Mouse (Mus musculus) T-helper 2 cell (primary cell): Measurements from ENCODE around the gene Dirc2.

Source experiments
- in situ Hi-C: fragments of 300-600 bp; cut with MboI, MseI; formaldehyde crosslinking; loops from one replicate; pipeline ENCODE4 v1.15.1; 2025; ENCODE audit warnings: high pct_unique_total_duplicates

The Dirc2 gene

GRCm38 (mm10) chr16:35741621-35742020 is 27.5 kb downstream of the Dirc2 start:
- in situ Hi-C loops, result loop anchor here (5.0 kb wide), 1 partner anchor 326 kb away; no protein-coding TSS in a partner anchor

- in situ Hi-C loops, result loop anchor here (5.0 kb wide), 1 partner anchor 326 kb away; no protein-coding TSS in a partner anchor
Observed at GRCm38 (mm10) chr16:35740943-35741342, 28.2 kb downstream of the Dirc2 start.

GRCm38 (mm10) chr16:35740357-35740756 is 28.8 kb downstream of the Dirc2 start:
- in situ Hi-C loops, result loop anchor here (5.0 kb wide), 1 partner anchor 327 kb away; no protein-coding TSS in a partner anchor

GRCm38 (mm10) chr16:35739548-35739947 is 29.6 kb downstream of the Dirc2 start:
- in situ Hi-C loops, result loop anchor here (5.0 kb wide), 1 partner anchor 78 kb away; no protein-coding TSS in a partner anchor

GRCm38 (mm10) chr16:35738096-35738767 is 30.9 kb downstream of the Dirc2 start:
- in situ Hi-C loops, result loop anchor here (5.0 kb wide), 1 partner anchor 79 kb away; no protein-coding TSS in a partner anchor

GRCm38 (mm10) chr16:35734038-35734437 is 35.1 kb downstream of the Dirc2 start:
- in situ Hi-C loops, result no loop called here

- in situ Hi-C loops, result no loop called here
Observed at GRCm38 (mm10) chr16:35732096-35732495, 37.1 kb downstream of the Dirc2 start.

- in situ Hi-C loops, result no loop called here
Observed at GRCm38 (mm10) chr16:35729151-35729738, 39.9 kb downstream of the Dirc2 start.

- in situ Hi-C loops, result no loop called here
Observed at GRCm38 (mm10) chr16:35726601-35727000, 42.6 kb downstream of the Dirc2 start.

- in situ Hi-C loops, result no loop called here
Observed at GRCm38 (mm10) chr16:35724561-35724960, 44.6 kb downstream of the Dirc2 start.

- in situ Hi-C loops, result no loop called here
Observed at GRCm38 (mm10) chr16:35717761-35718160, 51.4 kb downstream of the Dirc2 start.

- in situ Hi-C loops, result no loop called here
Observed at GRCm38 (mm10) chr16:35716257-35716656, 52.9 kb downstream of the Dirc2 start.

- in situ Hi-C loops, result no loop called here
Observed at GRCm38 (mm10) chr16:35715771-35716170, 53.4 kb downstream of the Dirc2 start.

- in situ Hi-C loops, result no loop called here
Observed at GRCm38 (mm10) chr16:35715350-35715749, 53.8 kb downstream of the Dirc2 start.

- in situ Hi-C loops, result no loop called here
Observed at GRCm38 (mm10) chr16:35714689-35715088, 54.5 kb downstream of the Dirc2 start.

- in situ Hi-C loops, result no loop called here
Observed at GRCm38 (mm10) chr16:35713606-35714005, 55.5 kb downstream of the Dirc2 start.

- in situ Hi-C loops, result no loop called here
Observed at GRCm38 (mm10) chr16:35711004-35711403, 58.2 kb downstream of the Dirc2 start.

GRCm38 (mm10) chr16:35707004-35707403 is 62.2 kb downstream of the Dirc2 start:
- in situ Hi-C loops, result no loop called here

GRCm38 (mm10) chr16:35704796-35705195 is 64.4 kb downstream of the Dirc2 start:
- in situ Hi-C loops, result no loop called here

- in situ Hi-C loops, result no loop called here
Observed at GRCm38 (mm10) chr16:35703763-35704679, 65.1 kb downstream of the Dirc2 start.

GRCm38 (mm10) chr16:35701823-35702222 is 67.3 kb downstream of the Dirc2 start:
- in situ Hi-C loops, result no loop called here

GRCm38 (mm10) chr16:35696103-35696502 is 73.1 kb downstream of the Dirc2 start:
- in situ Hi-C loops, result loop anchor here (10.0 kb wide), 1 partner anchor 579 kb away; the partner anchor contains the start of gene Stfa1
